Mouse (Mus musculus) right cerebral cortex, adult 2 months (tissue): ENCODE results near the gene Rbm45.
A peak's percentile ranks its signal among the peaks of the same experiment; 100 is the strongest.

Source experiments
- DNase-seq, 2 experiments: peaks; one replicate each; pipeline ENCODE4 v3.0.0; 2021 to 2022; ENCODE audit warnings: low spot score in 2 of 2

Gene Rbm45

GRCm38 (mm10) chr2:76386531-76386930 lies 16.7 kb downstream of the Rbm45 start:
- no peak for DNase-seq

- DNase-seq = no peak
These were observed 30.4 kb downstream of the Rbm45 start for GRCm38 (mm10) chr2:76400178-76400577.

DNA sequence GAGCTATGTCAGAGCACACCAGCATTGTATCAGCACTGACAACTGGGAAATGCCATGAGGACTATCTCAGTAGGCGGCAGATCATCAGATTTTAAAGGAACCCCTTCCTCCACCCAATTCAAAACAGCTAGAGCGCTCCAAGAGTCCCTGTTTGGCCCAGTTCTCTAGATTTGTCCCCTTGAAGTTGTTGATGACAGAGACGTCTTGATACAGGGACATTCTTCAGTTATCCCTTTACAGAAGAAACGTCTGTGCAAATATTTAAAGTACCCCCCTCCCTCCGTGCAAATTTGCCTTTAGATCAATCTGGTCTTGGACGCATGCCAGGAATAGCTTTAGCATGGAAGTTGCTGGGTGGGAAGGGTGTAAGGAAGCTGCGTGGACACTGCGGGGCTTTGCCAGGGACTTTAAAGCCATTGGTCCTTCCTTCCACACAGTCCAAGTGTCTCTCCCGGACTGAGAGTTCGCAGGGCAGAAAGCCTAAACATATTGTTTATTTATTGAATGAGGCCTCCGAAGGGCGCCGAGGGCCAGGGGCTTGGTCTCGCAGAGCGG lies 35.9 kb downstream of the Rbm45 start:
- DNase-seq = no peak

DNA sequence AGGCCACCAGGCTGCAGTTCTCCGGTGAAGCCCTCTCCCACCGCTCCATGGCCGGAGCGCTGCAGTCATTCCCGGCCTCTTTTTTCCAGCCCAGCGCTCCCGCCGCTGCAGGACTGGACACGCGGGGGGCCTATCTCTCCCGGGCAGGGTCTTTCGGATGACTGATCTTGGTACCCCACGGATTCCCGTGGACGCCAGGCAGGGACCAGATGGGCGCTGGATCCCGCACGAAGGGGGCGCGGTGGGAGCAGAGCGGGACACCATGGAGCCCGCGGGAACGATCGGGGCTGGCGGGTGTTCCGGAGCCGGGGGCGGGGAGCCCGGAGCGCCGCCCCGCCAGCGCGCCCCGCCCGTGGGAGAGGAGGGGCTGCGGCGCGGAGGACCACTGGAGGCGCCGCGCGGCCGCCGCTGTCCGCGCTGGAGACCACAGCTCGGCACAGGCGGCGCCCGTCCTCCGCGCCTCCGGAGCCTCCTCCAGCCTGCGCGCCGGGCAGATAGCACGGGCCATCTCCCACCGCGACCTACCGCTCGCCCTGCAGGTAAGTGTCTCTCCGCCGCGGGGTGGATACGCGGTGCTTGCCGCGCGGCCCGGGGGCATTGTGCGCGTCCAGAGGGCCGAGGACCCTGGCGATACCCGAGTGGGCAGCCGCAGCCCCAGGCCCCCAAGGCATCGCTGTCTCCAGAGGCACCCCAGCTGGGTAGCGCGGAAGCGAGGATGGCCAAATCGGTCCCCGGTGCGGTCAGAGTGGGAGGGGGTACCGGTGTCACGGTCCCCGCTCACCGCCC lies 36.6 kb downstream of the Rbm45 start, which contains the start of gene Osbpl6:
Osbpl6 (plus strand) TSS at position 358 of the 786 bp plus-strand sequence.
- DNase-seq = peak; percentile 70

DNA sequence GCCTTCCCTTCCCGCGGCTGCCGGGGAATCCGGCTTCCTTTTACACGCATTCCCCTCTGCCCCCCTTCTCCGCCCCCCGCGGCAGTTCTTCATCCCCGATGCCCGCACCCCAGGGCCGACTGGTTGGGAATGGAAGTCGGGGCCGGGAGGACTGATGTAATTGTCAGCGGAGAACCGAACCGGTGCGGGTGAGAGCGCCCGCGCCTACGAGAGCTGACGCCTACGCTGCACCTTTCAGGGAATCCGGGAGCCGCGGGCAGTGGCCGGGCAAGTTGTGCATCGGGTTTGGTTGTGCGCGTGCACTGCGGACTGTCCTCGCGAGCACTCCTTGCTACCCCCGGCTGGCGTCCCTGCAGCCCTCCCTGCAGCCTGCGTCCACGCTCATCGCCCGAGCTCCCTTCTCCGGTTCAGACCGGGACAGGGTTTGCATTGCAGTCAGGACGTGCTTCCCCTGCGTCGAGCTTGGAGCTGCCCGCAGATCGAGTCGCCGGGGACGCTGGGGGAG lies 37.2 kb downstream of the Rbm45 start:
- peak; percentile 67 to 76 for DNase-seq

GRCm38 (mm10) chr2:76409526-76409925 lies 39.7 kb downstream of the Rbm45 start:
- DNase-seq = no peak

DNA sequence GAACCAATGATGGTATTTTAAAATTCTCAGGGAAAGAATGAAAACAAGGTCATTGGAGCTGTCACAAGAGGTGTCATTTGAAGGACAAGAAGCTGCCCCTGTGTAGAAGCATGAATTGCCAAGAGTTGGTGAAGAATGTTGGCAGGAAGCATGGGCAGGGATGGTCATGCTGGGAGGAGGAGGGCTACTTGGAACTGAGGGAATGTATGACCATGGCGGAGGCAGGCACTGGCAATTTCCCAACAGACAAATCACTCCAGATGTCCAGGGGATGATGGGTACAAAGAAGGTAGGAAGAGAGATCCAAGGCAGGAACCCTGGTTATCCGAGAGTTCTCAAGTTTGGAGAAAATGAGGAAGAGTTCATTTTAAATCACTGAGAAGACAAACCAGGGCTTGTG lies 40.2 kb downstream of the Rbm45 start:
- DNase-seq = no peak

DNA sequence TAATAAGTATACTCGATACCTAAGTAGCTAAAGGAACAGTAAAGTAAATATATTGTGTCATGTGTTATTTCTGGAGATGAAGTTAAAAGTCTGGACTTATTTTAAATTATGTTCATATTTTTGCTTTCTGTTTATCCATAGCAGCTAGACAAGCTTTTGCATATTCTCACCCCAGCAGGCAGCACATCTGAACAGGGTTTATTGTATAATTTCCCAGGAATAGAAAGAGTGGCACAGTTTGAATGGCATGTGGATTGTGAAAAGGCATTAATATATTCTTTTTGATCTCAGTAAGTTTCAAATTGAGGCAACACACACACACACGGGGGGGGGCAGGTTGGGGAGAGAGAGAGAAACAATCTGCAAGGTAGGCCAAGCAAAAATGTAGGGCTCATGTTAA lies 43.1 kb downstream of the Rbm45 start:
- no peak for DNase-seq

DNA sequence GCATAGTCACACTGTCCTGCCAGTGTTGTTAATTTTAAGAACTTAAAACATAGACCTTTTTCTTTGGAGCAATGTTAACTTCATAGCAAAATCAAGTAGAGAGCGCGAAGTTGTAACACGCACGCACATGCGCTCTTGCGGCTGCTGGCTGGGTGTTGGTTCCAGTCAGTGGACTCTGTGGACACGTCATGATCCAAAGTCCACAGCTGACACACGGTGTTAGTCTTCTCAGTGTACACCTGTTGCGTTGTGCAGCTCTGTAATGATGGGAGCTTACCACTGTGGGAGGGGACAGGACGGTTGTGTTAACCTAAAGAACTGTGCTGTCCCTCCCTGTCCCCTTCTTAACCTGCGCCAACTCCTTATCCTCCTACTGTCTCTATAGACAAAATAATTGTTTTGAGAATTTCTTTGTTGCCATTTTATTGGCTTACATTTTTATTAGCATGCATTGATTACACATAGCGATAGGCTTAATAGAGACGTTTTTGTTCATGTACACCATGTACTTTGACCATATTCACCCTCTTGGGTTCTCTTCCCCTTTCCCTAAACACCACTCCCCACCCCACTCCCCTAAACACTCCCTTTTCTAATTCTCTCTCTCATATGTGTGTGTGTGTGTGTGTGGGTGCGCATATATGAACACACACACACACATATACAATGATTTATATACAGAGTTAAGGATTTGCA lies 47.8 kb downstream of the Rbm45 start:
- DNase-seq = no peak

GRCm38 (mm10) chr2:76418142-76418518 lies 48.3 kb downstream of the Rbm45 start:
- no peak for DNase-seq

DNA sequence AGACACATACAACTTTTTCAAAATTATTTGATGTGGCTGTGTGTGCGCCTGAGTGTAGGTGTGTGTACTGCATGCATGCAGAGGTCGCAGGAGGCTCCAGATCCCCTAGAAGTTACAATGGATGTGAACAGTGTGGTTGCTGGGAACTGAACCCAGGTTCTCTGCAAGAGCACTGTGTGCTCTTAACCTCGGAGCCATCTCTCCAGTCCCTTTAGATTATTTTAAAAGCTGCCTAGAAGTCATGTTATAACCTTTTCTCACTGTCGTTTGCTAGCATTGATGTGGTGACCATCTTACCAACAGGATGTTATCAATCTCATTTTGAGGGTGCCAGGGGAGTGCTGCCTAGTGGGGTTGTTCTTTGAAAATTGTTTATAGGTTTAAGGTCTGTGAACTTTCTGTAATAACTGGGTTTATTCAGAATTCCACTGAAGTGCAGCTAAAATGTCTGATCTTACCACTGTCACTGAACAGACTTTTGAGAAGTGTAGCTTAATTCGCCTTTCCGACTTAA lies 51.7 kb downstream of the Rbm45 start:
- DNase-seq = no peak

GRCm38 (mm10) chr2:76426816-76427215 lies 57.0 kb downstream of the Rbm45 start:
- no peak for DNase-seq

DNA sequence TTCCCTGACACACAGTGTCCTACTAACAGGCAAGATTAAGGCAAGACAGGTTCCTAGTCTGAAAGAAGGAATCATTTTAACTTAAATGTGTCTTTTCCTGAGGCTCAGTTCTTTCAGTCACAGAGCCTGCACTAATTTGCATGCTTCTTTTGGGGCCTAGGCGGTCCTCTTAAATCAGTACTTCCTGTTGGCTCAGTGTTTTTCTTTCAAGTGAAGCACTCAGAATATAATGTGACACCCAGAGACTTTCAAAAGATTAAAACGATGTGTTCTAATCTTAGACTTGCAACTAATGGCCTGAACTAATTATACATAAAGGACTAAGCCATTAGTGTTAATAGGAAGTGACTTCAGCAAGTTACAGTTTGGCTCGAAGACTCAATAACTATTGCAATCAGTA lies 59.5 kb downstream of the Rbm45 start:
- no peak for DNase-seq

DNA sequence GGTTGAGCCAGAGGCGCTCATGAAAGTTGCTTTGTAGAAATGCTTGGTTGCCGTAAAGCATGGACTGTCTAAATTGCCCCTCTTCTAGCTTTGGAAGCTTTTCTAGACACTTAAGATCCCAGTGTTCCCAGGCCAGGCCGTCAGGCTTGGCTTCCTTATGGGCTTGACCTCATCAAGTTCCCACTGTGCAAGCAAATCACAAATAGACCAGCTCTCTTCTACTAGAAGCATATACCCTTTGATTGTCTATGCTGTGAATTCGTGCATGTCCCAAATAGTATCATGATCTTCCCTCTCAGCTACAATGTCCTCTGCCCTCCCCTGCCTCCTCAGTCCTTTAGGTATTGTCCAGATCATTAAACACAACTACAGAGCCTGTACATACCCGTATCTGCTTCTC lies 60.1 kb downstream of the Rbm45 start:
- DNase-seq = no peak

- no peak for DNase-seq
These were observed 60.8 kb downstream of the Rbm45 start for GRCm38 (mm10) chr2:76430539-76430938.
